Mouse (Mus musculus): ENCODE results near the gene Fam71e1.

Gene Fam71e1

DNA sequence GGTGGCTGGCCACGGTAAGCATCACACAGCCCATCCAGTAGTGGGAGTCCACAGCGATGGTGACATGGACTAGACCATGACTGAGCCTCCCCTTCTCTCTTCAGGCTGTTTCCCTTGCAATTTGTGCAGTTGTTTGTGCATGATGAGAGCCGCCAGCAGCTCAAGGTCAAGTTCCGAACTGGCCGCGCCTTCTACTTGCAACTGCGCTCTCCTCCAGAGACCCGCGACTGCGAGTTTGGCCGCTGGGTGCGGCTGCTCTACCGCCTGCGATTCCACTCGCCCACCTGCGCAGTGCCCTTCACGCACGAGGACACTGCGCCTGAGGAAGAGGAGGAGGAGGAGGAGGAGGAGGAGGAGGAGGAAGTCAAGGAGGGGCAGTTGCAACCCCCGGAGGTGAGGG, 3.7 kb downstream of the Fam71e1 start:
- DNase-seq (ENCODE audit: low read depth), result no peak

- peak; percentile 89 for DNase-seq (ENCODE audit: low read depth)
Observed at GRCm38 (mm10) chr7:44501563-44502115, 5.3 kb downstream of the Fam71e1 start.

GRCm38 (mm10) chr7:44507491-44507890, 11.1 kb downstream of the Fam71e1 start:
- no peak for DNase-seq (ENCODE audit: low read depth)

DNA sequence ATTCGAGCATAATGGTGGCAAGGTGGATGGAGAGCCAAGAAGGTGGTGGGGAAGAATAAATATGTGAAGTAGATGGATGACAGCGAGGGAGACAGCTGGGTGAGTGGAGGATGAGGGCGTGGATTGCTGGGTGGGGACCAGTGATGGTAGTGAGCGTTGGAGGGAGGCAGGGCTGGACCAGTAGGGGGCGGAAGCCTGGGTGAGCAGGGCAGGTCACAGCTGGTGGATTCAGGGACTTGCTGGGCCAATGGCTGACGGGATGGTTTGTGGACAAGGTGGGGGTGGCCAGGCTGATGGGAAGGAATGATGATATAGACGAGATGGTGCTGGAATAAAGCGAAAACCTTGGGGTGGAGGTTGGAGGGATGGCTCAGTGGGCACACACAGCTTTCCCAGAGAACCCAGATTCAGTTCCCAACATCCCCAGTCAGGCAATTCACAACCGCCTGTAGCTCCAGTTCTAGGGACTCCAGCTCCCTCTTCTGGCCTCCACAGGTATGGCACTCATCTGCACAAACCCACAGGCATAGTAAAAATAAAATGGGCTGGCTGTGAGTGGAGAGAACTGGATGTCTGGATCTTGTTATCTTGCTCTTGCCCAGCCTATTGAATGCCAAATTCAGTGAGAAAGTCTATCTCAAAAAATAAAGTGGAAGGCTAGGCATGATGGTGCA, 23.0 kb downstream of the Fam71e1 start:
- peak; percentile 43 for DNase-seq (ENCODE audit: low read depth)

GRCm38 (mm10) chr7:44520990-44521389, 24.6 kb downstream of the Fam71e1 start:
- no peak for DNase-seq (ENCODE audit: low read depth)

DNA sequence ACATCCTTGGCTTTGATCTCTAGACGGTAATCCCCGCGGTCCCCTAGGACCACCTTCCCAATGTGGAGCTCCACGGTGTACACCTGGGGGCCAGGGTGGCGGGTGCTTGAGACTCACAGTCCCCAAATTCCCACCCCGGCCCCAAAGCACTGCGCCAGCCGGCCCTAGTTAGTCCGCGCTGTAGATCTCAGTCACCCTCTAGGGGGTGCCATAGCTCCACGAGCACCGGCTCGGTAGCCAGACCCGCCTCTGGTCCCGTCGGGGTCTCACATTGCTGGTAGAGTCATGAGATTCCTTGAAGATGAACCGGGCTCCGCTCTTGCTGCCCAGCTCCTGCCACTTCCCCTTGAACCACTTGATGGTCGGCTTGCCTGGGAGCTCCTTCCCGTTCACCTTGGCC, 25.3 kb downstream of the Fam71e1 start:
- DNase-seq (ENCODE audit: low read depth), result peak; percentile 60

DNA sequence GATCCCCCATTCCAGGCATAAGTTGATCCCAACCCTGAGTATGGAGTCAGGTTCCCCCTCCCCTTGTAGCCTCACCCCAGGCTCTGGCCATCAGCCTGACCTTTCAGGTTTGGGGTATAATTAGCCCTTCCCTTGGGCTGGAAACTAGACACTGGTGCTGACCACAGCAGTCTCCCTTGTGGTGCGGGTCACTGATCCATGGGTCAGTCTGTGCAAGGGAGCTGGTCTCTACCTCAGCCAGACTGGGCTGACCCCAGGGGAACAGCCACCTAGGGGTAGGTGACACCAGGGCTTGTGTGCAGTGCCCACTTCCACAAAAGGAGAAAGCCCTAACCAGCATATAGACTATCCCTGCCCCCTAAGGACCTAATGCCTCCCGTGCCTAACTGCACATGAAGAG, 26.7 kb downstream of the Fam71e1 start:
- DNase-seq (ENCODE audit: low read depth), result no peak

- no peak for DNase-seq (ENCODE audit: low read depth)
Observed at GRCm38 (mm10) chr7:44524502-44524901, 28.1 kb downstream of the Fam71e1 start, which contains the start of gene Mybpc2. TSS of gene Mybpc2 (minus strand) at chr7:44524656.

- no peak for DNase-seq (ENCODE audit: low read depth)
Observed at GRCm38 (mm10) chr7:44525126-44525832, 28.9 kb downstream of the Fam71e1 start.

GRCm38 (mm10) chr7:44526414-44527154, 30.2 kb downstream of the Fam71e1 start:
- no peak for DNase-seq (ENCODE audit: low read depth)

- DNase-seq (ENCODE audit: low read depth), result peak; percentile 85
Observed at GRCm38 (mm10) chr7:44527483-44528398, 31.4 kb downstream of the Fam71e1 start.

DNA sequence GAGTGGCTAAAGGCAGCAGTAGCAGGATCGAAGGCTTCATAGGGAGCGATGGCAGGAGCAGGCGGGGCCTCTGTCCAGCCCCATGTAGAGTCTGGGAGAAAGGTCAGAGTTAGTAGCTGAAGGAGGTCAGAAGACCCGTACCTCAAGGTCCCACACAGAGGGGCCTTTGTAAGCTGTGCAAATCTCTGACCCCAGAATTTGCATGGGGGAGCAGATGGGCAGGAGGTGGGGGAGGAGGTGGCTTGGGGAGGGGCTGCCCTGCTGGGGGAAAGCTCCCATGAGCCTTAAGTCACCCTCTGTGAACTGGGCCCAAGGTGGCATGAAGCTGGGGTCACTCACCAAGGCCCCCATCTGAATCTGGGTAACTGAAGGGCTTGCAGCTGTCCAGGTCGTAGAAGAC, 33.1 kb downstream of the Fam71e1 start:
- no peak for DNase-seq (ENCODE audit: low read depth)

- no peak for DNase-seq (ENCODE audit: low read depth)
Observed at GRCm38 (mm10) chr7:44530507-44530906, 34.1 kb downstream of the Fam71e1 start.

DNA sequence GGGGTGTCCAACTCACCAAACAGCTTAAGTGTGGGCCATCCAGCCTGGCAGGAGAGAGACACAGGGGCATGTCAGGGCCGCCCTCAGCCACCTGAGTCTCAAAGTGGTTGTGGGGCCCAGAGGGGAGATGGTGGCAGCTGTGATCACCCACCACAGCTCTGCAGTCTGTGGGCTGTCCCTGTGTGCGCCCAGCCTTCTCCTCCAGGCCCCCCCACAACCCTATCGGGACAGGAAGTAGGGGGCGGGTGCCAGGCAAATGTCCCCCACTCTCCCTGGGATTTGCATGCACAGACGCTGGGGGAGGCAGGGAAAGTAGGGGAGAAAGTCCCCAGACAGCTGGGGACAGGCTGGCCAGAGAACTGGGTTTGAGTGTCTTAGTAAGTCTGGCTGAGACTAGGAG, 34.8 kb downstream of the Fam71e1 start:
- no peak for DNase-seq (ENCODE audit: low read depth)

DNA sequence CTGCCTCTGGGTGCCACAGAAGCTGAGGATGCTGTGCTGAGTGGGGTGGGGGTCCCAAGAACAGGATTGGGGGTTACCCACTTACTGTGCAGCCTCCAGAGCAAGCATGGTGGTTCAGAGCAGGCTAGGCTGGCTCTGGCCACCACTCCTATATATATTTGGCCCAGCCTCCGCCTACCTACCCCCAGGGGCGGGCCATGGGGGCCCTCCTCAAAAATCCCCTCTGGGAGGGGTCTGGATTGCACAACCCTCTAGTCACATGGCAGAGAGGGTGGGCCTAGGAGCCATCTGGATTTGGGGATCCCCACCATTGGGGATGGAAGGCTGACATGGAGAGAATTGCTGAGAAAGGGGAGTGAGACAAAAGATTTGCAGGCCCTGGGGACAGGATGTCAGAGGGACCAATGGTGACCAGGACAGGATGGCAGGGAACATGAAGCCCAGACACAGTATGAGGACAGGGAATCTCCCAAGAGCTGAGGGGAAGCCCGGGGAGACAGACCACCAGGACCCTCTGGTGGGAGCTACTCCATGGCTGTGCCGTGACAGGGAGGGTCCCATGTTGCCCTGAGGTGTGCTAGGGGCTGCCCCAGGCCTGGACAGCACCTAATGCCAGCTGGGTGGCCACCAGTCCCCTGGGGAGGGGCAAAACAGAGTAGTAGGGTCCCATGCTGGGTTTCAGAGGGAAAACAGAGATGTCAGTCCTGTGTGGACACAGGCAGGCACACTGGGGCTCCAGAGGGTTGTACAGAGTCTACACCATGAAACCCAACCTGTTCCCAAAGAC, 35.8 kb downstream of the Fam71e1 start, which contains the start of gene Spib:
Gene Spib, minus strand, starts transcription at position 126 of the 787 bp plus-strand sequence.
- DNase-seq (ENCODE audit: low read depth), result no peak

GRCm38 (mm10) chr7:44532918-44533745, 36.8 kb downstream of the Fam71e1 start:
- no peak for DNase-seq (ENCODE audit: low read depth)

DNA sequence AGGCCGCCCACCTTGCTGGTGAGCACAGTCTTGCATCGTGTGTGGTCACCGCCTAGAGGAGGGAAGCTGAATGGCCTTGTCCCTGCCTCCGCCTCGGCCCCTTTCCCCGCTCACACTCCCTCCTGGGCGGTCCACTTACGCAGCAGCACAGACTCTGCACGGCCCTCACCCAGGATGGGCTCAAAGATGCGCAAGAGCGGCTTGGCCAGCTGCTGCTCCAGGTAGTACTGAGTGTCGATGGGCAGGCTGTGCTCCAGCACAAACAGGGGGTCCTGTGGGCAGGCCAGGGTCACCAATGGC, 37.3 kb downstream of the Fam71e1 start:
- no peak for DNase-seq (ENCODE audit: low read depth)

- no peak for DNase-seq (ENCODE audit: low read depth)
Observed at GRCm38 (mm10) chr7:44534242-44534641, 37.9 kb downstream of the Fam71e1 start.

DNA sequence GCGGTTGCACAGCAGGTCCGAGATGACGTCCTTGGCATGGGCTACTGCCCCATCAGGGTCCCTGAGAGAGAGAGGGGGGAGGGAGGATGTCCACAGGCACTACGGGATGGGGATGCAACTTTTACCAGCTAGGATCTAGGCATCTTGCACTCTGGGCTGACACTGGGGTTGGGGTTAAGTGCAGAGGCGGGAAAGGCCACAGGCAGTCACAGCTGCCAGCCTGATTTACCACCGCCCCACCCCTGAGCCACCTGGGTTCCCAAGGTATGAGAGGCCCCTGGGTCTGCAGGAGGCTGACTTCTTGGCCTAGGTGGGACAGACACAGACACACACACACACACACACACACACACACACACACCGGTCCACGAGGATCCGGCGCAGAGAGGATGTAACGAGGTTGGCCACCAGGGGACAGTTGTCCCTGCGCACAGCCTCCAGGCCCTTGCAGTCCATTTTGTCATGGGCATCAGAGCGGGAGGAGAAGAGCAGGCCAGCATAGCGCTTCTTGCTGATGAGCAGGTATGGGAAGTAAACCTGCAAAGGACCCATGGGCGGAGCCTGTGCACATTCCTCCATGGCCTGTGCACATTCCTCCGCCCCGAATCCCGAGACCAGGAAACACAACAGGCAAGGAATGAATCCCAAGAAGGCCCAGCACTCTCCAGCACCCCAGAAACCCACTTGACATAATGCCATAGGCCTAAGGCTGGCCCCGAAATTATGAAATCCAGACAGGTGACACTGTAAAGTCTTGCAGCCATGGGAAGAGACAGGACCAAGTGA, 38.5 kb downstream of the Fam71e1 start:
- no peak for DNase-seq (ENCODE audit: low read depth)
